Mouse (Mus musculus): Measurements from ENCODE around the gene Cenpt.

The Cenpt gene

DNA sequence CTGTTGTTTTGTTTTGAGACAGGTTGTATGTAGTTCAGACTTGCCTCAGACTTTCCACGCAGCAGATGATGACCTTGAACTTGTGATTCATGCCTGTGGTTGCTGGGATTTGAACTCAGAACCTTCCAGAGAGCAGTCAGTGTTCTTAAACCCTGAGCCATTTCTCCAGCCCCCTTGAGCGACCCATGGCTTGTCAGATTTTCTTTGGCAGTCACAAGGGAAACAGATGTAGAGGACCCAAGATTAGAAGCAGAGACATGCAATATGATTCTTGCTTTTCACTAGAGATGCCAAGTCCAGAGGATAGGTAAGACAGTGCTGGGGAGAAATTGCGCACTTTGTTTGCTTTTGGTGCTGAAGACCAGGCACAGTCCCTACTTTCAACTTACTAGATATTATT lies at the start of gene Cenpt:
Gene Cenpt, minus strand, starts transcription at position 101 of the 400 bp plus-strand sequence.
- no peak for DNase-seq (ENCODE audit: low spot score in 2 of 2)

- peak in 1 of 2 experiments; percentile 25 for DNase-seq (ENCODE audit: low spot score in 2 of 2)
These were observed 48.0 kb upstream of the Cenpt start for GRCm38 (mm10) chr8:105900941-105901616.

GRCm38 (mm10) chr8:105900180-105900940 lies 47.3 kb upstream of the Cenpt start, which contains the start of gene Pskh1:
TSS of gene Pskh1 (plus strand) at chr8:105900441.
- DNase-seq (ENCODE audit: low spot score in 2 of 2), result peak; percentile 89 to 90

DNA sequence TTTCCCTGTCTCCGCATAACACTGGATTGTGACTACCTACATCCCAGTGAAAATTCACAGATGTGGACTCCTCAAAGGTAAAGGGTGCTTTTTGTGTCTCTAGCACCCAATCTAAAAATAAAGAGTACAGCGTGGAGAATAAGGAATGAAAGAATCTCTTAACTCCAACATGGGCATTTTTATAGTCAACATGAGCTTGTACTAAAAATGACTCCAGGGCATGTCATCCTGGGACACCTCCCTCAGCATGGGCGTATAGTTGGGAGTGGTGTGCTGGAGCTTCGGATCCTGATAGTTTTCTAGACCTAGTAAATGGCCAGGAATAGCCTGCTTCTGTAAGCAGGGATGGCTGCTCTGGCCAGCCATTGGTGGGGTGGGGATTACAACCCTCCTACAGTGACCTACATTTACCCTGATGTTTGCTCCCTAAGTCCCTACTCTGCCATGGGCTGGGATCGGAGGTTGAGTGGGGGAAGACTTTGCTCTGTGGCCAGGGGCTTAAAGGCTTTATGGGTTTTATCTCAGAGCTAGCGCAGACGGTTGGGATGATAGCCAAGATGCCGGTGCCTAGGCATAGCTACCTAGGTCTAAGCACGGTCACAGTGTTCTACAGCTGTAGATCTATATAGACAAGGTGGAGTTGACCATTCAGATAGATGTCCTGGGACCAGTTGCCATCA lies 44.9 kb upstream of the Cenpt start:
- DNase-seq (ENCODE audit: low spot score in 2 of 2), result no peak

DNA sequence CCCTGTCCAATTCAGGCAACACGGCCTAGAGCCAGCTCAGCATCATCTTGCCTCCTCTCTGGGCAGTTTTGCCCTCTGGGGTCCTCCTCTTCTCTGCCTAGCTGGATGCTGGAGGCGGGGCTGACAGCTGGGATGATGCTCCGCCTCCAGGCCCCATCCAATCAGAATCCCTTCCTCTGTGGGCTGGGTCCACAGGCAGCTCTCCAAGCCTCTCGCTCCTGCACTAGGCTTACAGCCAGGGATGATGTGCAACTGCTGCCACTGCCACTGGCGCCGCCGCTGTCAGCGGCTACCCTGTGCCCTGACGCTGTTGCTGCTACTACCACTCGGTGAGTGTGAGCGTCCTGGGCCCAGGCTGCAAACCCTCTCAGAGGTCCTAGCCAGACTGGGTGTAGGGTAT lies 40.3 kb upstream of the Cenpt start, which contains the start of gene Nrn1l:
Gene Nrn1l, plus strand, starts transcription at position 229 of the 400 bp plus-strand sequence.
- DNase-seq (ENCODE audit: low spot score in 2 of 2), result no peak

GRCm38 (mm10) chr8:105892432-105892831 lies 39.4 kb upstream of the Cenpt start:
- no peak for DNase-seq (ENCODE audit: low spot score in 2 of 2)

DNA sequence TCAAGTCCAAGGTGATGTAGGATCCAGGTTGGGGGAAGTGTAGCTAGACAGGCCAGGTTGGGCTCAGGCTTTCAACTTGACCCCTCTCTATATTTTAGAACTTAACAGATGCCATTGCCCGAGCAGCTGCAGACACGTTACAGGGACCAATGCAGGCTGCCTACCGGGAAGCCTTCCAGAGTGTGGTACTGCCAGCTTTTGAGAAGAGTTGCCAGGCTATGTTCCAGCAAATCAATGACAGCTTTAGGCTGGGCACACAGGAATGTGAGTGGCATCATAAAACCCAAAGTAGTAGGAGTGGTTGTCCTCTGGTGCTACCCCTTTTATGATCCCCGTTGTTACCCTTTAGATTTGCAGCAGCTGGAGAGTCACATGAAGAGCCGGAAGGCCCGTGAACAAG lies 37.8 kb upstream of the Cenpt start:
- no peak for DNase-seq (ENCODE audit: low spot score in 2 of 2)

DNA sequence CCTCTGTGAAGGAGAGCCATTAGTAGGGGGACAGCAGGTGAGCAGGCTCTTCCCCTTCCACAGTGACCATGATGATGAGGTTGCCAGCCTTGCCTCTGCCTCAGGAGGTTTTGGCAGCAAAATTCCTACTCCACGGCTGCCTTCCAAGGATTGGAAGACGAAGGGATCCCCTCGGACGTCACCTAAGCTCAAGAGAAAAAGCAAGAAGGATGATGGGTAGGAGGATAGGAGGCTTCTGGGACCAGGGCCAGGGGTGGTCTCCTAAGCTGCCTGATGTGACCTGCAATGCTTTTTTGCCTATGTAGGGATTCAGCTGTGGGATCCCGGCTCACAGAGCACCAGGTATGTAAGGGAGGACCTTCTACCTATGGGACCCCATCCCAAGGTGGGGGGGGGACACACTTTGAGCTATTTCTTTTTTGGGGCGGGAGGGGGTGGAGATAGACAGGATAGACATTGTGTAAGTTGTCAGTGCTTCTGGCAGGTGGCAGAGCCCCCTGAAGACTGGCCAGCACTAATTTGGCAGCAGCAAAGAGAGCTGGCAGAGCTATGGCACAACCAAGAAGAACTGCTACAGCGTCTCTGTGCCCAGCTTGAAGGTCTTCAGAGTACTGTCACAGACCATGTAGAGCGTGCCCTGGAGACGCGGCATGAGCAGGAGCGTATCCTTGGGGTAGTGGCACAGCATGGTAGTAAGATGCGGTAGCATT lies 36.8 kb upstream of the Cenpt start:
- no peak for DNase-seq (ENCODE audit: low spot score in 2 of 2)

DNA sequence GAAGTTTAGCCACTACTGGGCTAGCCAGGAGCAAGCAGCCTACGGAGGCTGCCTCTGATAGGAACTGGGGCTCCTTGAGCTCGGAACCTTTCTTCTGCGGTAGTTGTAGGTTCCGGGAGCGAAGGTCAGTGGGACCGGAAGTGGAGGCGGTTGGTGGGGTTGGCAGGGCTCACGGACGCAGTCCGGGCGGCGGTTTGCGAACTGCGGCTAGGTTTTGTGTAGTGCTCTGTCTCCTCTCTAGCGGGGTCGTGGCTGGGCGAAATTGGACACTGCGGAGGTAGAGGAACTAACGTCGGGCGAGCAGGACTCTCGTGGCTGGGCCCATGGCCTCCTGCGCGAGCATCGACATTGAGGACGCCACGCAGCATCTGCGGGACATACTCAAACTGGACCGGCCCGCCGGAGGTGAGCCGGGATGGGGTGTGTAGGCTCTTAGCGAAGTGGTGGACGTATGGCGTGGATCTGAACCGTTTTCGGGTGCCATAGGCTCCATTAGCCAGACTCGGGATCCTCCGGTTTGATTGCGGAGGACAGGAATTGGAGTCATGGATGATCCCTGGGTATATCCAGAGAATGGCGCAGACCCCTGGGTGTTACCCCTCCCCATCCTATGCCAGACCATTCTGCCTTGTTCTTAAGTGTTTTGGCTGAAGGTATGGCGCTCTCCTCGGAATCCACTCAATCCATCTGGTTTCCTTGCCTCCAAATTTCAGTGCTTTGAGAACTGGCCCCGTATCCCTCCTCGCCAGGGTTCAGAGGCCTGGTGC lies 27.9 kb upstream of the Cenpt start, which contains the start of gene Edc4:
Gene Edc4, plus strand, starts transcription at position 128 of the 767 bp plus-strand sequence.
- peak; percentile 76 to 81 for DNase-seq (ENCODE audit: low spot score in 2 of 2)

DNA sequence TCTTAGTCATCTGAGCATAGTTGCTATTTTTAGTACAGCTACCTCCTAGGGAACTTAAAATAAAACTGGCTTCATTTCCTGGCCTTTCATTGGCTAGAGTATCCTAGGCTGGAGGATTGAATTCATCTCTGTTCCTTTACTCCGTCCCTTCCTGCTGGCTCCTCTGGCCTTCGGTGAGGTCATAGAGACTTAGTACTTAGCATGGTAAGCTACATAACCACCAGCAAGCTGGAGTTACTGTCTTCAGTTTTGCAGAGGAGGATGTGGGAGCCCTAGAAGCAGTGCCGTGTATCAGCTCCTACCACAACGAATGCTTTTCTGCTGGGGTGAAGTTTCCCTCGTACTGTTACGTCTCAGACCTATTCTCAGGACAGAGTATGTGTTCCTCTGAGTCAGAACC lies 21.2 kb upstream of the Cenpt start:
- DNase-seq (ENCODE audit: low spot score in 2 of 2), result no peak

DNA sequence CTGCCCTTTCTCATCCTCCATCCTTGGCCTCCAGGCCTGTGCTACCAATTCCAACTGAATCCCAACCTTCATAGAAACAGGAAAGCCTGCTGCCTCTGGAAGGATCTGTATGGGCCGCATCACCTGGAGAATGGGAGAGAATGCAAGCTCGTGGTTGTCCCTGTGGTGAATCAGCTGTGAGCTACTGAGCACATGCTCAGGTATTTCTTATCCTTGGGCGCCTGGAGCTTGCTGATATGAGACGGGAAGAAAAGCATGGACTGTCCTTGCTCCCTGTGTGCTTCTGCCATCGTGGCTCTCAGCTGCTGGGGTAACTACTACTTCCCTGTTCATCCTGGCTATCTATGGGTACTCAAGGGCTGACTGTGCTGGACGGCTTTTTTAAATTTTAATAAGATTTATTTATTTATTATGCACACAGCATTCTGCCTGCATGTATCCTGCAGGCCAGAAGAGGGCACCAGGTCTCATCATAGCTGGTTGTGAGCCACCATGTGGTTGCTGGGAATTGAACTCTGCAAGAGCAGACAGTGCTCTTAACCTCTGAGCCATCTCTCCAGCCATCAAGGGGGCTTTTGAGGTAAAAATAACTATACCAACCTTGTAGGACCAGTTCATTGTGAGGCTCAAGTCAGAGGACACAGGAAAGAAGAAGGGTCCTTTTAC lies 13.4 kb upstream of the Cenpt start:
- DNase-seq (ENCODE audit: low spot score in 2 of 2), result no peak

- DNase-seq (ENCODE audit: low spot score in 2 of 2), result peak; percentile 26 to 34
These were observed 8.9 kb upstream of the Cenpt start for GRCm38 (mm10) chr8:105861951-105862350.

DNA sequence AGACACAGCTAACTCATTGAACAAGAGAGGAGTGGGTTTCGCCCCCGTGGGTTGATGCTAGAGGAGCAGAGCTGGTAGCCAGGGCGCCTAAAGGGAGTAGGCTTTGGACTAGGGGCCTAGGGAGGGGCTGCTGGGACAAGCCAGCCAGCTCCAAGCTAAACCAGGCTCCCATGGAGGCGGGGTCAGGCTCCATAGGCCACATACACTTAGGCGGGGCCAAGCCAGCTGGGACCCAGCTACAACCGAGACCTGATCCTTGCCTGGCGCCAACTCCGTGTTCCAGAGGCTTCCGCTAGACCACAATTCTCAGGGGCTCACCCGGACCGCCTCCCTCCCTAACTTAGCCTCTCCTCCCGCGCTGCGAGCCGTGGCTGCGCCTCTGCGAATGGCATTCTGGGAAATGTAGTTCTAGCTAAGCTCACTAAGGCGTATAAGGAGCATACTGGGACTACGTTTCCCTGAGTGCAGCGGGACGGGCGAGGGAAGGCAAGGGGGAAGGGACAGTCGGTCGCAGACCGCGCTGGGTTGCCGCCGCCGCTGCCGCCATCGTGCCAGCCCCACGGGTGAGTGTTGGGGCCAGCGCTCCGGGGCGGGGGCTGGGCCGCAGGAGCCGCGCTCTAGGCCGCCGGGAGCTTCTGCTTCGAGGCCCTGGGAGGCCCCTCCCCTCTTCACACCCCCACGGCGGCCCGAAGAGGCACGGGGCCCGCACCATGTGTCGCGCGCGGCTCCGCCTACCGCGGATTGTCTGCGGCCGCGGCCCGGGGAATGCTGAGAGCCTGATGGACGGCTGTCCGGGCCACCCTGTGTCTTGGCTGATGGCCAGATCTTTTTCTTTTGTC lies 7.3 kb upstream of the Cenpt start, which contains the start of gene Nutf2:
Gene Nutf2, plus strand, starts transcription at position 438 of the 839 bp plus-strand sequence.
- DNase-seq (ENCODE audit: low spot score in 2 of 2), result peak; percentile 94 to 95

DNA sequence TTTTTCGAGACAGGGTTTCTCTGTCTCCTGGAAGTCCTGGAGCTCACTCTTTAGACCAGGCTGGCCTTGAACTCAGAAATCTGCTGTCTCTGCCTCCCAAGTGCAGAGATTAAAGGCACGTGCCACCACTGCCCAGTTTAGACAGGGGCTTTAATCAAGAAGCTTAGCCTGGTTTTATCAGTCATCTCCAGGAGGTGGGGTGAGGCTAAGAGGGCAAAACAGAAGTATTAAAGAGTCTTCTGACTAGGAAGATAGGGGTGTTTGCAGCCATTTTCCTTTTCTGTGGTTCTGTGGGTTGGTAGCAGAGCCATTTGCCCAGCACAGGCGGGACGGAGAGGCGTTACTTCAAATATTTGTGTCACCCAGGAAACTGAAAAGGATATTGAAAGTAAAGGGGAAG lies 6.2 kb upstream of the Cenpt start:
- DNase-seq (ENCODE audit: low spot score in 2 of 2), result peak; percentile 20 to 60

GRCm38 (mm10) chr8:105858495-105858894 lies 5.4 kb upstream of the Cenpt start:
- peak in 1 of 2 experiments; percentile 29 for DNase-seq (ENCODE audit: low spot score in 2 of 2)

GRCm38 (mm10) chr8:105856168-105856835 lies 3.2 kb upstream of the Cenpt start:
- no peak for DNase-seq (ENCODE audit: low spot score in 2 of 2)

DNA sequence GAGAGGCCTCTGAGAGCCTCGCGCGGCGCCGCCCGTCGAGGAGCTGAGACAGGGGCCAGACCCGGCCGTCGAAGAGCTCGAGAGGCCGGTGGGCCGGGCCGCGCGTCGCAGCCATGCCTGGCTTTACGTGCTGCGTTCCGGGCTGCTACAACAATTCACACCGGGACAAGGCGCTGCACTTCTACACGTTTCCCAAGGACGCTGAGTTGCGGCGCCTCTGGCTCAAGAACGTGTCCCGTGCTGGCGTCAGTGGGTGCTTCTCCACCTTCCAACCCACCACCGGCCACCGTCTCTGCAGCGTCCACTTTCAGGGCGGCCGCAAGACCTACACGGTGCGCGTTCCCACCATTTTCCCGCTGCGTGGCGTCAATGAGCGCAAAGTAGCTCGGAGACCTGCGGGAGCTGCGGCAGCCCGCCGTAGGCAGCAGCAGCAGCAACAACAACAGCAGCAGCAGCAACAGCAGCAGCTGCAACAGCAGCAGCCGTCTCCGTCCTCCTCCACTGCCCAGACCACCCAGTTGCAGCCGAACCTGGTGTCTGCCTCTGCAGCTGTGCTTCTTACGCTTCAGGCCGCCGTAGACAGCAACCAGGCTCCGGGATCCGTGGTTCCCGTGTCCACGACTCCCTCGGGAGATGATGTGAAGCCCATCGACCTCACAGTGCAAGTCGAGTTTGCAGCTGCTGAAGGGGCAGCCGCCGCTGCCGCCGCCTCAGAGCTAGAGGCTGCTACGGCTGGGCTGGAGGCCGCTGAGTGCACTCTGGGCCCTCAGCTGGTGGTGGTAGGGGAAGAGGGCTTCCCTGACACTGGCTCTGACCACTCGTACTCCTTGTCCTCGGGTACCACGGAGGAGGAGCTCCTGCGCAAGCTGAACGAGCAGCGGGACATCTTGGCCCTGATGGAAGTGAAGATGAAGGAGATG lies 2.4 kb upstream of the Cenpt start:
- DNase-seq (ENCODE audit: low spot score in 2 of 2), result peak; percentile 21 to 22

Measured in spleen, postnatal 36 days (tissue).